Mouse (Mus musculus) gastrocnemius, adult 2 months (tissue): ENCODE results near the gene Tekt5. TPM values are rescaled to one million over a fixed set of nuclear protein-coding genes. Genes with fewer than 3 reads are reported as not detected.

Source experiments
- DNase-seq: peaks from one replicate; pipeline ENCODE4 v3.0.0; 2022
- H3K27ac ChIP-seq: fragments of 200-600 bp; 2 replicates; pipeline ENCODE4 v1.8.1; 2022; ENCODE audit warnings: mild to moderate bottlenecking
- H3K4me3 ChIP-seq: fragments of 200-600 bp; 2 replicates; pipeline ENCODE4 v1.8.1; 2022; ENCODE audit warnings: mild to moderate bottlenecking, moderate library complexity
- CTCF ChIP-seq: fragments of 200-600 bp; IDR thresholded peaks from 2 replicates; pipeline ENCODE4 v1.8.1; 2022; ENCODE audit warnings: antibody characterized with exemption, mild to moderate bottlenecking, moderate library complexity
- intact Hi-C: fragments of 180-260 bp; cut with DNase I; formaldehyde crosslinking; loops from one replicate; pipeline ENCODE4 v1.15.1; 2025
- total RNA-seq, 2 experiments: library from RNA; stranded (reverse); gene quantifications; 2 replicates each; pipeline ENCODE4 v1.2.3; 2021

Tekt5 gene
- total RNA-seq, 2 experiments from 2014 or later: not detected

GRCm38 (mm10) chr16:10411764-10412746 lies 16.8 kb upstream of the Tekt5 start, which contains the start of gene Nubp1:
Gene Nubp1, plus strand, starts transcription at chr16:10411948.
- peak within 1 kb of the TSS; percentile 83 for H3K4me3 ChIP-seq
- peak; percentile 96 for DNase-seq
- no peak for TF ChIP-seq CTCF
- intact Hi-C loops: loop anchor here (5.0 to 10.0 kb wide), 3 partner anchors 110 to 1537 kb away; partner anchors contain the start of gene Dexi
- peak within 1 kb of the TSS; percentile 96 for H3K27ac ChIP-seq

DNA sequence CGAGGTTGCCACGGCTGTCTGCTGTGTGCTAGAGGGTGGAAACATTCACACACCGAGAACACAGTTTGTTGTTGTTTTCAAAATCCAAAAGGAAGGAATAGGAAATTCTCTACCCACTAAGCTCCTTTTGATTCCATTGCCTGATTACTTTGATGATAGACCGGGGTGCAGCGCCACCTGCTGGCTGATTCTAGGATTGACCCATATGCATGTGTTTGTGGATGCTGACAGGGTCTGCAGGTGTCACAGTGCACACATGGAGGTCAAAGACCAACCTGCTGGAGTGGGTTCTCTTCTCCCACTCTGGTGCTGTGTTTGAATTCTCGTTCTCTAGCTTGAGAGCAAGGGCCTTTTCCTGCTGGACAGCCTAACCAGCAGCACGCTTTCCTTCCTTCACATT lies 3.9 kb upstream of the Tekt5 start:
- peak; percentile 97 for TF ChIP-seq CTCF
- no peak overlapping the region for H3K4me3 ChIP-seq
- intact Hi-C loops: no loop called here
- peak; percentile 79 for DNase-seq
- no peak overlapping the region for H3K27ac ChIP-seq

DNA sequence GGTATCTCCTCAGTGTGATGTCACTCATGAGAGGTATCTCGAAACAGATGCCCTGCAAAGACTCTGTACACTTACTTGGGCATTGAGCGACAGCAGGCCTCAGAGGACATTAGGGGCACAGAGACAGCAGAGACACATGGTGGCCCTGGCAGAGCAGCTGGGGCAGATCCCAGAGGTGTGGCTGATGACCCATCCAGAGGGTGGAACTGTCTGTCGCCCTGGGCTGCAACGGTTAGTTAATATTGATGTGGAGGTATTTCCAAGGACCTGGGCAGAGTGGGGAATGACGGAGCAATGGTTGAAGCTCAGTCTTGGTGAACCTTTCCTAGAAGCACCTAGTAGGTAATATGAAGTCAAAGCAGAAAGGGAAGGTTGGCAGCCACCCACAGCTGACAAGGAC lies 3.5 kb upstream of the Tekt5 start:
- Histone ChIP-seq H3K4me3 (no peak overlapping the region), H3K27ac (no peak overlapping the region)
- intact Hi-C loops: loop anchor here (1.0 kb wide), 1 partner anchor 118 kb away; no protein-coding TSS in a partner anchor
- TF ChIP-seq CTCF: no peak
- DNase-seq: peak; percentile 6

DNA sequence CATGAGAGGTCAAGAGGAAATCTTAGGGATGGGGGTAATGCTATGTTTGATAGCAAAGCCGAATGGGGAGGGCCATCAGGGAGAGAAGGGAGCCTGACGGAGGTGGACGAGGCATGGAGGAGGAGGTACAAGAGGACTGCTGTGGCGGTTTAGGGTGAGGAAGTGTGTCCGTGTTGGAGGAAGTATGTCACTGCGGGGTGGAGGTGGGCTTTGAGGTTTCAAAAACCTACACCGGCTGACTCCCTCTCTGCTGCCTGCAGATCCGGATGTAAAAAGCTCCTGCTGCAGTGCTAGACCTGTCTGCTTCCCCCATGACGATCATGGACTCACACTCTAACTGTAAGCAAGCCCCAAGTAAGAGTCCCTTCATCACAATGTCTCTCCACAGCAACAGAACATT lies 2.7 kb downstream of the Tekt5 start:
- intact Hi-C loops: no loop called here
- TF ChIP-seq CTCF: no peak
- H3K4me3 ChIP-seq: no peak overlapping the region
- H3K27ac ChIP-seq: no peak overlapping the region
- DNase-seq: no peak

GRCm38 (mm10) chr16:10388634-10389365 lies 6.5 kb downstream of the Tekt5 start:
- H3K4me3 ChIP-seq: no peak overlapping the region
- intact Hi-C loops: no loop called here
- no peak overlapping the region for H3K27ac ChIP-seq
- no peak for TF ChIP-seq CTCF
- DNase-seq: no peak

GRCm38 (mm10) chr16:10385261-10385660 lies 10.0 kb downstream of the Tekt5 start:
- H3K27ac ChIP-seq: no peak overlapping the region
- no peak for TF ChIP-seq CTCF
- intact Hi-C loops: no loop called here
- no peak overlapping the region for H3K4me3 ChIP-seq
- no peak for DNase-seq

DNA sequence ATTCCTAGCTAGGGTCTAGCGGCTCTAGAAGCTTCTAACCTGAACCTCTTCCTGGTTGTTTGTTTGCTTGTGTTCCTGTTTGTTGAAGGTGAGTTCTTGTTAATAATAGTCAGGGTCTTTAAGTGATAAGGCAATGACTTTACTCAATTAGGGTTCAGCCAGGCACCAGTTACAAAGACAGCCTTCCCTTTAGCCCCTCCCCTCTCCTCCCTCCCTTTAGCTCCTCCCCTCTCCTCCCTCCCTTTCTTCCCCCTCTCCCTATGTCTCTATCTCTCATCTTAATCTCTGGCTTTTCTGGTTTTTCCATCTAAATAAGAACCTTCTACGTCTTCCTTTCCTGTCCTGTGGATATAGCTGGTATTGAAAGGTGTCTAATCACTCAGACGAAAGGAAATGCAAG lies 10.7 kb downstream of the Tekt5 start:
- intact Hi-C loops: no loop called here
- no peak for TF ChIP-seq CTCF
- no peak for DNase-seq
- H3K4me3 ChIP-seq: peak overlapping the region; percentile 62
- no peak overlapping the region; the same call in 1 of the 2 replicates for H3K27ac ChIP-seq

- peak; percentile 42 for DNase-seq
- H3K27ac ChIP-seq: peak overlapping the region; percentile 13; the same call in 1 of the 2 replicates
- TF ChIP-seq CTCF: no peak
- intact Hi-C loops: no loop called here
- H3K4me3 ChIP-seq: peak overlapping the region; percentile 62
Measured at GRCm38 (mm10) chr16:10384060-10384497, 11.2 kb downstream of the Tekt5 start.

DNA sequence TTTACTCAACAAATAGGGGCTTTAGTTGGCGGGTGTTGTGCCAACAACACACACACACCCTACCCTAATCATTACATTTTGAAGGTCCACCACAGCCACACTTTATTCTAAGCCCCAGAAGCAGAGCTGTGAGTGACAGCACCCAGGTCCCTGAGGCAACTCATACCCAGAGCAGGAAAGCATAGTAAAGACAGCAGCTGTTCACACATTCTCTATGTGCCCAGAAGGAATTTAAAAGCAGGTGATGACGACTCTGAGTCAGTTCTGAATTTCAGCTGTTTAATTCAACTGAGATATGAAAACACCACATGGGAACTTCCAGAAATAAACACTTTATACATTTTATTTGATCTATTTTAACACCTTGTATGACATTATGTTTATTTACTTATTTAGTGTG lies 15.8 kb downstream of the Tekt5 start:
- no peak for TF ChIP-seq CTCF
- Histone ChIP-seq H3K4me3 (no peak overlapping the region), H3K27ac (no peak overlapping the region)
- DNase-seq: no peak
- intact Hi-C loops: no loop called here

- no peak for DNase-seq
- H3K4me3 ChIP-seq: no peak overlapping the region
- TF ChIP-seq CTCF: no peak
- intact Hi-C loops: no loop called here
- no peak overlapping the region for H3K27ac ChIP-seq
Measured at GRCm38 (mm10) chr16:10377286-10377685, 18.0 kb downstream of the Tekt5 start.

GRCm38 (mm10) chr16:10374254-10375011 lies 20.9 kb downstream of the Tekt5 start:
- TF ChIP-seq CTCF: no peak
- DNase-seq: peak; percentile 59
- H3K4me3 ChIP-seq: peak overlapping the region; percentile 50
- intact Hi-C loops: no loop called here
- H3K27ac ChIP-seq: no peak overlapping the region

DNA sequence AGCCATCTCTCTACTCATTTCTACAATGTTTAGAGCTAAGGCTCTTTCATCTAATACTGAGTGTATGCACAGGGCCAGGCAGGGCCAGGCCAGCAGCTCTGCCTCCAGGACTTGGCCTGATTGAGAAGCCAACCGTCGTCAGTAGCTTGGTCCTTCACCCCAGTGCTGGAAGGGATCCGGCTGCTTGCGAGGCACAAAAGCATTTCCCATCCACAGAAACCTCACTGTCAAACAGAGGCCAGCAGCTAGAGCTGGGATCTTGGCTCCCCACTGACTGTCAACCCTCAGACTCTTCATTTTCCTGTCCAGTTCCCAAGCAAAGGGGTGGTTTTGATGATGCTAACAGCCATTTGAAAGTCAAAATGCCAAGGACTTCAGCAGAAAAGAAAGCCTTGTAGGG lies 22.9 kb downstream of the Tekt5 start:
- intact Hi-C loops: no loop called here
- no peak overlapping the region for H3K4me3 ChIP-seq
- no peak for TF ChIP-seq CTCF
- no peak overlapping the region for H3K27ac ChIP-seq
- no peak for DNase-seq
